Mouse (Mus musculus) MEL-GATA-1-ER (cell line): Measurements from ENCODE around the gene Lrrc36.

Source experiments
- DNase-seq: peaks from one replicate; pipeline ENCODE4 v3.0.0-alpha.2; 2012; ENCODE audit warnings: low read depth; ENCODE audit errors: extremely low read depth

Lrrc36 gene

DNA sequence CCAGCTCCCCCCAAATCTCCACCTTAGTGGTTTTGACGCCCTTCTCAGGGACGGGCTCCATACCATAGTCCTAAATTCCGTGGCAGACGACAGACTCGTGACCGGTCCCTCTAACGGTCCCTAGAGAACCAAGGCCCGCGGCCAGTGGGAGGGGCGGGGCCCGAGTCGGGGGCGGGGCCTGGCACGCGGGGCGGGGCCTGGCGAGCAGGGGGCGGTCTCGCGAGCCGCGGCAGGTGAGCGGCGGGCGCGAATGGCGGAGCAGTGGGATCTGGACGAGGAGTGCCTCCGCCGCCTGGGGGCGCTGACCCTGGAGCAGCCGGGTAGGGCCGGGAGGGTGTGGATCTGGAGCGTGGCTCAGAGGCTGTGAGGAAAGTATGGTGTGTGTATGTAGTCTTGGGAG, at the start of gene Lrrc36, which contains the start of gene Kctd19:
TSS of gene Lrrc36 (plus strand) at position 181 of the 400 bp plus-strand sequence.
TSS of gene Kctd19 (minus strand) at position 112 of the 400 bp plus-strand sequence.
- peak; percentile 20 for DNase-seq

DNA sequence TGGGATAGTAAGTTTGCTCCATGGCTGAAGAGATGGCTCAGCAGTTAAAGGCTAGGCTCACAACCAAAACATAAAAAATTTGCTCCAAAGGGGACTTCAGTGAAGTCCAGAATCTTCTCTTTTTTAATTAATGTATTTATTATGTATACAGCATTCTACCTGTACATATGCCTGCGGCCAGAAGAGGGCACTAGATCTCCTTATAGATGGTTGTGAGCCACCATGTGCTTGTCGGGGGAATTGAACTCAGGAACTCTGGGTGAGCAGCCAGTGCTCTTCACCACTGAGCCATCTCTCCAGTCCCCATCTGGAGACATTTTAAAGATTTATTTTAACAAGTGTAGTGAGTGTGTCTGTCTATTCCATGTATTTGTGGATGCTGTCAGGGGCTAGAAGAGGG, 46.3 kb upstream of the Lrrc36 start:
- DNase-seq, result peak; percentile 17

DNA sequence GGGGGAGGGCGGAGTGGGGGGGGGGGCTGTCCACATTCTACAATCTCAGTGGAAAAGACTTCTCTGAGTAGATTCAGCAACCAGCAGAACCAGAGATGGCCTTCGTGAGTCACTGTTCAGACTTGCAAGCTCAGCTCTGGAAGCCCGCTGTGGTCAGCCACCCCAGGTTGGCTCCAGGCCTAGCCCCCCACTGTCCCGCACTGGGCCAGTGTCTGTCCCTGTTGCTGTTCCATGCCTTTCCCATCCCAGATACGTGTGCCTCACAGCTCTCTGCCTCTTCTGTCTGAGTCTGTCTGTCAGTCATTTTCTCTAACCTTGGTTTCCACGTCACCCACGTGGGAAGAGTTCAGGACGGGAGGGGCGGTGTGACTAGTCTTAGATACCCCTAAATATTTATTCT, 40.9 kb upstream of the Lrrc36 start:
- DNase-seq, result no peak

DNA sequence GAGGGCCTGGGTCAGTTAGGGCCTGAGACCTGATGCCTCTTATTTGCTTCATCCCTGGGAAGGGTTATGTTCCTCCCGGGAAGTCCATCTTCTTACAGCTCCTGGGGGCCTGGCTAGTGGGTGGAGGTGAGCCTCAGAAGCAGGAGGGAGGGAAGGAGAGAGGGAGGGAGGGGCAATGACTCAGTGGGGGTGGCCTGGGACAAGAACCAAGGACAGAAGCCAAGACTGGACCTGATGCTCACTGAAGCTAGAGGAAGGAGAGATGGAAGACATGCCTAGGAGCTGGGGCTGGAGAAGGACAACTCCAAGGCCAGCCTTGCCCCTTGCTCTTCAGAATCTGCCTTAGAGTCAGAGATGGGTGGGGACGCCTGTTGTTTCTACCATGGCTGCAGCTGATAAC, 40.3 kb upstream of the Lrrc36 start, which contains the start of gene Plekhg4:
TSS of gene Plekhg4 (plus strand) at position 243 of the 400 bp plus-strand sequence.
- no peak for DNase-seq

DNA sequence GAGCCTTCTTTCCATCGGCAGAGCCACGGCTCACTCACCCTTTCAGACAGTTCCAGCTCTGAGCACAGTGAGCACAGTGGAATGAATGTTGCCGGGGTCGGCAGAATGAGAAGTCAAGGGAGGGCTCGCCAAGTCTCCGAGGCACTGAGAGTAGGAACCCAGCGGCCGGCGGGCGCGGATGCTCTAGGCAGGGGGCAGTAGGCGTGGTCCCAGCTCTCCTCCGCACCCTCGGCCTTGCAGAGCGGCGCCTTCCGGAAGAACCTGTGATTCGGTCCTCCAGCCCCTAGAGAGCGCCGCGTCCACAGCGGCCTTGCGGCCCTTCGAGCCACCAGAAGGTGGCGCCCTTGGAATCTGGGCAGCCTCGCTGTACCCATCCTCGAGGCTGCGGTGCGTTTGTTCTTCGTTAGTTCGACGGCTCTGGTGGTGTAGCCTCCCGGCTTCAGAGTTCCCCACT, 38.8 kb upstream of the Lrrc36 start:
- no peak for DNase-seq

DNA sequence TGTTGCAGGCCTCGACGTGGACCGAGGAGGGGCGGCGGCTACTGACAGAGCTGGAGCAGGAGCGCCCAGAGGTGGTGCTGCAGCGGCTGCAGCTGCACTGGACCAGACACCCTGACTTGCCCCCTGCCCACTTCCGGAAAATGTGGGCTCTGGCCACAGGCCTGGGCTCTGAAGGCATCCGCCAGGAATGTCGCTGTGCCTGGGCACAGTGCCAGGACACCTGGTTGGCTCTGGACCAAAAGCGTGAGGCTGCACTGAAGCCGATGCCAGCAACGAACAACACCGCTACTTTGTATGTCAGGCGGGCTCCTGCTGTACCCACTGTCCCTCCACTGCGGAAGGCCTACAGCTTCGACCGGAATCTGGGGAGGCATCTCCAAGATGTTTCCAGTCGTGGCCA, 34.7 kb upstream of the Lrrc36 start:
- no peak for DNase-seq

DNA sequence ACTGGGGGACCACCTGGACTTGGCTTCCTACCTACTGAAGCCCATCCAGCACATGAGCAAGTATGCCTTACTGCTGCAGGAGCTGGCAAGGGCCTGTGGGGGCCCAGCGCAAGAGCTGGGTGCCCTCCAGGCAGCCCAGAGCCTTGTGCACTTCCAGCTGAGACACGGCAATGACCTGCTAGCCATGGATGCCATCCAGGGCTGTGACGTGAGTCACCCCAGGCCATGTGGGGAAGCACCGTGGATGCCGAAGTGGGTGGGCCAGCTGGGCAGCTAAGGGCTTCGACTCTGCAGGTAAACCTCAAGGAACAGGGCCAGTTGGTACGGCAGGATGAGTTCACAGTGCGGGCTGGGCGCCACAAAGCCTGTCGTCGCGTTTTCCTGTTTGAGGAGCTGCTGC, 33.1 kb upstream of the Lrrc36 start:
- DNase-seq, result no peak

DNA sequence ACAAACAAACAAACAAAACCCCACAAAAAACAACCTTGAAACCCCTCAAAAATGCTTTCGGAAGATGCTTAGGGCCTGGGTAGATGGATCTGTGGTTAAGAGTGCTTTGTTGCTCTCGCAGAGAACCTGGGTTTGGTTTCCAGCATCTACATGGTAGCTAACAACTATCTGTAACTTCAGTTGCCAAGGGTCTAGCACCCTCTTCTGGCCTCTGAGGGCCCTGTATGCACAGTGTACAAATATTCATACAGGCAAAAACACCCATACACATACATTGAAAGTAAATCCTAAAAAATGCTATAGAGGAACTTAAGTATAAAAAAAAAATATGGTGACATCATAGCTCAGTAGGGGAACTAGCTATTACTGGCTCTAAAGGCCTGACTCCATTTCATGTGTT, 29.3 kb upstream of the Lrrc36 start:
- peak; percentile 6 for DNase-seq

DNA sequence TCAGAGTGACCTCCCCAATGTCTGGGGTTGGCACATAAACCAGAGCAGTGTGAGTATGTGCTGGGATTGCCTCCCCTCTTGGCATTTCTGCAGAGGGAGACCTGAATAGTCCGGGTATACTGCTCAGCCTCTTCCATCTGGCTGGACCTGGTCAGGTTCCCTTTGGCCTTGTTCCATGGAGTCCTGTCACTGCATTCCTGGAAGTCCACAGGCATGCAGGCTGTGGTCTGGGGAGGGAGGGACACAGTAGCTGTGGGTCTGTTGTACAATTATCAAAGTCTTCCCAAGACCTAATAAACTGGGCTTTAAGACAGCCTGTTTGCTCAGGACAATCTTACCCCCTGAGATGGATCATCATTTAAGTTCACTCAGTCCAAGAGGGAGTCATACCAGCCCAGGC, 26.2 kb upstream of the Lrrc36 start:
- DNase-seq, result no peak

DNA sequence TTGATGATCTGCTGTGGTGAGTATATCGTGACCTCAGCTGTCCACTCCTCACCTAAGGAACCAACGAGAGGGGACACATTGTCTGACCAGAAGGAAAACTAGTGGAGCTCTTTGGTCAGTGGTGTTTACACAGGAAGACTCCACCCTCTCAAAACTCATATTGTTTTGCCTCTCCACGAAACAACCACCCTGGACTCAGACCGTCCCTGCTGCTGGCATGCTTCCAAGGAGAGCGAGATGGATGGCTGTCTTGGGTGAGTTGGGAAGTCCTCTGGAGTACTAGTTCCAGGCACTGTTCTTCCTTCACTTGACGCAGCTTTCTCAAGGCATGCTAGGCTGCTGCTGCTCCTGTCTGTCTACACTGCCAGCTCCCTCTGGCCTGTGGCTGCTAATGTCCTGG, 24.3 kb upstream of the Lrrc36 start:
- DNase-seq, result no peak

DNA sequence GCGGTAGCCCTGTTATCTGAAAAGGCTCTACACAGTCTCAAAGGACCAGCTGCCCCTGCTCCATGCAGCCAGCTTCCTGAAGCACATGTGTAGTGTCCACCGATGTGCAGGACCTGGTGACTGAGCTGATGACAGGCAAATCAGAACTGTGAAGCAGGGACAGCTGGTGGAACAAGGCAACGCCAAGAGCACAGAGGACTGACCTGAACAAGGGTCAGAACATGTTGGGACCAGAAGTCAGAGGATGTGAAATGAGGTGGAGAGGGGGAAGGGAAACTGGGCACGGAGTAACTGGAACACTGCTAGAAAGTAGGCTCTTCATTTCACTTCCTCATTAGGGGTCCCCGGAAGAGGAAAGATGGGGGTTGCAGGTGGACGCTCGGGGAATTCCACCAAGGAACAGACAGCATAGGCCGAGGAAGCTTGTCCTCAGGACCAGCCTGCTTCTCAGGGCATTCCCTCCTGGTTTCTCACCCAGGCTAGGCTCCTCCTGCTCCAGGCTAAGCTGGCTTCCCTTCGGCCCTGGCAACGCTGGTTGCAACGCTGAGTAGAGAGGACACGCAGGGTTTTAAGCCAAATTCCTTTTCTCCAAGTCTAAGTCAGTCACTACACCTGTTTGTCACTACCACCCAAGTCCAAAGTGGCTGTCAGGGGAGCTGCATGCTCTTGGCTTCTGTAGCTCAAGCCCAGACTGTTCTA, 20.1 kb upstream of the Lrrc36 start:
- no peak for DNase-seq

DNA sequence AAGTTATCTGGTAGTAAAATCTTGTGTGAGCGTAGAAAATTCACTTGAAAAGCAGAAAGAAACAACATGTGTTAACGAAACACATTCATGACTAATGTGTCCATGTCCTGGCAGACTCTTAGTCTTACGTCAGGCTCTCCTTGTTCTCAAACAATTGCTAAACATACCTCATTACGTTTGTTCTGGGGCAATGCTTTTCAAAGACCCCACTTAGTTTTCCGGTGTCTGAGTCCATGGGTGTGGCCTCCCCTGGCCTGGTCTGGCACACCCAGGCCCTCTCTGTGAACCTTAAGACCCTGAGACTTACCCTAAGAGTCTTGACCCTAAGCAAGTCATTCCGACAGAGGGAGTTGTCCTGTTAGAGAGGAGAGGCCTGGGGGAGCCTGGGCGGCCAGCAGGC, 19.5 kb upstream of the Lrrc36 start:
- no peak for DNase-seq

DNA sequence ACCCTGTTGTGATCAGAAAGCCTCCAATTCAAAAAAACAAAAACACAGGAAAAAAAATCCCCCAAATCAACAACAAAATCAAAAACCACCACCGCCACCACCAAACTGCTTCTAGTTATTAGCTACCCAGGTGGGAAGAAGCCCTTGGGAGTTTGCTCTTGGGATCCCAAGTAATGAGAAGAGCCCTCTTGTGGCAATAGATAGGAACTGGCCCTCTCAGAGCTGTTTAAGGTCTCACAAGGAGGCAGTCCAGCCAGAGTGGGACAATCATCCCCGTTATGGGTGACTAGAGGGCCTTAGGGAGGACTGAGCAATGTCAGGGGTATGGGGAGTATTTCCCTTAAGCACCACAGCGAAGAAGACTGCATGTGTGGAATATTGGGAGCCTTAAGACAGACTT, 15.6 kb upstream of the Lrrc36 start:
- DNase-seq, result peak; percentile 39

DNA sequence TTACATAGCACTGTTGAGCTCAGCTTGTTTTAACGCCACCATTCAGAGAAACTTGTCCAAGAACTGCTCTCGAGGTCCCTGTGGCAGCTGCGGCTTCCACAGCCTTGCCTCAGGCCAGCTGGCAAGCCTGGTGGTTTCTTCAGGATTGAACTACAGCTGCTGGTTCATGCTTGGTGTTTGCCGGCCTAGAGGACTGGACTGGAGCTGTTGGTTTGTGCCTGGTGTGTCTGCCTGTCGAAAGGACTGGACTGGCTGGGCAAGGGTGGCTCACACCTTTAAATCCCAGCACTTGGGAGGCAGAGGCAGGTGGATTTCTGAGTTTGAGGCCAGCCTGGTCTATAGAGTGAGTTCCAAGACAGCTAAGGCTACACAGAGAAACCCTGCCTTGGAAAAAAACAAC, 13.4 kb upstream of the Lrrc36 start:
- DNase-seq, result no peak

DNA sequence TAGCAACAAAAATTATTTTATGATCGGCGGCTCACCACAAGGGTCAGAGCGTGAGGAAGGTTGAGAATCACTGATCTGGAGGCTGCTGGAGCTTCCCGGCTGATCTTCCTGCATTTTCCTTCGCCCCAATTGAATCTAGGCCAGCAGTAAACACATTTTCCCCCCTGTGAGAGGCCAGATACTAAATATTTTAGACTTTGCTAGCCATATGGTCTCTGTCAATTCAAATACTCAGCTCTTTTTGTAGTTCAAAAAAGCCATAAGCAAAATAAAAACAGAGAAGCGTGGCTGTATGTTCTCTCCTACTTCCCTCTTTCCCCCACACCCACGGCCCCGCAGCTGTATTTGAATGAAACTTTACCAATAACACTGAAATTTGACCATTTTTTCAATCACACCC, 9.9 kb upstream of the Lrrc36 start:
- no peak for DNase-seq

DNA sequence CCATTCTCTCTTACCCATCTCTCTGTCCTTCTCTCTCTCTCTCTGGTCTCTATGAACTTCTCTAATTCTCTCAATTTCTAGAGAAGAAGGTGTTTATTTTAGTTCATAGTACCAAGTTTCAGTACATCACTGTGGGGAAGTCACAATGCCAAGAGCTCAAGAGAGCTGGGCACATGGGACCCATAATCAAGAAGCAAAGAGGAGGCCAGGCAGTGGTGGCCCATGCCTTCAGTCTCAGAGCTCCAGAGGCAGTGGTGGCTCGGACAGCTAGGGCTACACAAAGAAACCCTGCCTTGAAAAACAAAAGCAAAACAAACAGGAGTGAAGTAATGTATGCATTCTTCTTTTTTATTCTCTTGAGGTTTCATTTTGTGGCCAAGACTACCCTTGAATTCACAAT, 8.9 kb upstream of the Lrrc36 start:
- no peak for DNase-seq

DNA sequence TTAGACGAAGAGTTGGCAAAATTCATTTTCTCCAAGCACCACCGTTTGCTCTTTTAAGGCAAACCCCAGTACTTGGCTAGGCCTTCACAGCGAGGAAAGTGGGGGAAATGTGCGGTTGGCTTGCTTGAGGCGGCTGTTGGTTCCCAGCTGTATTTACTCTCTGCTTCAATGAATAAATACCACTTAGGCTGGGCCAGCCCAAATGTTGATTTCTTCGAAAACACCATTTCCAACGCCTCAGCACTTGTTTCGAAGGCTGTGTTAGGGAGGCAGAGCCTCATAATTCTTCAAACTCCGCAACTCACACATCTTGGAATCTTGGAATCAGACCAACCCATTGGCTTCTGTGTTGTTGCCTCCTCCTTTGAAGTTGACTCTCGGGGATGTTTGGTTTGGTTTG, 7.0 kb upstream of the Lrrc36 start:
- no peak for DNase-seq

DNA sequence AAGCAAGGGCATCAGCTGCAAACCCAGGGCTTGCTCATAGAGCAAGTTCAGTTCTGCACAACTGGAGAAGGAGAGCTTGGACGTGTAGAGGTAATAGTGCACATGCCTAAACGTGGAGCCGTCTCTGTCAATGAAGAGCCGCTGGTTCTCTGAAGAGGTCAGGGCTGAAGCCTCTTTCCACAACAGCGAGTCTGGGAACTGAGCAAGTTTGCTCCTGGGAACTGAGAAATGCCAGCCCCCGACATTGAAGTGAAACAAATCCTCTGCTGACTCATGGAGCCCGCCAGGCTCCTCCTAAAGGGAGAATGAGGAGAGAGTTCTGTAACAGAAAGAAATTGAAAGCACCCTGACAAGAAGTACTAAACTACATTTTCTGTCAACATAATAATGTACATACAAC, 5.0 kb upstream of the Lrrc36 start:
- no peak for DNase-seq

DNA sequence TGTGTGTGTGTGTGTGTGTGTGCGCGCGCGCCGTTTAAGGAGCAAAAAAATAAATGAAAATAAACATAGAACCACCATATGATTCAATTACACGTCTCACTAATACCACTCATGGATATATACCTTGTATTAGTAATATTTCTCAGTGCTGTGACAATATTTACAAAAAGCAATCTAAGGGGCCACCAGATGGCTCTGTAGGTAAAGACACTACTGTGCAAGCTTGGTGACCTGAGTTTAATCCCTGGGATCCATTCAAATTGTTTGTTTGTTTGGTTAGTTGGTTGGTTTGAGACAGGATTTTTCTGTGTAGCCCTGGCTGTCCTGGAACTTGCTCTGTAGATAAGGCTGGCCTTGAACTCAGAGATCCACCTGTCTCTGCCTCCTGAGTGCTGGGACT, 3.4 kb upstream of the Lrrc36 start:
- DNase-seq, result no peak

DNA sequence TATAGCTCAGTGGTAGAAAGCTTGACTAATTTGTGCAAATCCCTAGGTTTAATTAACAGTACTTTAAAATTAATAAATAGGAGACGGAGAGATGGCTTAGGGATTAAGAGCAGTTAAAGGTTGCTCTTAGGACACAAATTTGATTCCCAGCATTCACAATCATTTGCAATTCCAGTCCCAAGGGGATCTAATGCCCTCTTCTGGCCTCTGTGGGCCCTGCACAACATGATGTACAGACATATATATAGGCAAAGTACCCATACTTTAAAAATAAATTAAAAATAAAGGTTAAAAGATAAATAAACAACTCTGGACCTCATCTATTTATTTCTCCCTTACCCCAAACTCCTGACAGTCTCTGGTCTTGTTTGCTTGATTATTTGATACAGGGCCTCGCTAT, 5.6 kb downstream of the Lrrc36 start:
- DNase-seq, result no peak

DNA sequence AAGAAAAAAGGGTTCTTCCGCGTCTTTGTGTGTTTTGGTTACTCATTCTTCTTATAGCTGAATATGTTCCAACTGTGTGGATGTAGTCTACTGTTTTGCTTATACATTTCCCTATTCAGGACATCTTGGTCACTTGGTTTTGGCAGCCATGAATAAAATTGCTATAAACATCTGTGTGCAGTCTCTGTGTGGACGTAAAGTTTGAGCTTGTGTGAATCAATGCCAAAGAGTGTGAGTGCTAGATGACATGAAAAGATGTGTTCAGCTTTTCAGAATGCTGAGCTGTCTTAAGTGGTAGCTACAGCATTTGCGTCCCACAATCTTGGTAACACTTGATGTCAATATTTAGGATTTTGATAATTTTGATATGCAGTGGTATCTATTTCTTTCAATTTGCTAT, 6.4 kb downstream of the Lrrc36 start:
- no peak for DNase-seq

DNA sequence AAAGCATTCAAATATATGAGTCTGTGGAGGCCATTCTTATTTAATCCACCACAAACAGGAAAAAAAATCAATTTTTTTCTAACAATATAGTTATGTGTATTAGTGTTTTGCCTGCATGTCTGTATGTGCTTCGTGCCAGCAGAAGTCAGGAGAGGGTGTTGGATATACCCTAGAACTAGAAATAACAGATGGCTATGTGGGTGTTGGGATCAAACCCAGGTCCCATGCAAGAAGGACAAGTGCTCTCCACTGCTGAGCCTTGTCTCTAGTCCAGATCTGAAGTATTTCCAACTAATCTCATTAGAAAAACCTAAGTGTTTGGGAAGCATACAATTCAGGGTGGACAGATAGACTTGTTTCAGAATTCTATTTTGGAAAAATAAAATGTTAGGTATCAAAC, 8.6 kb downstream of the Lrrc36 start:
- DNase-seq, result no peak

DNA sequence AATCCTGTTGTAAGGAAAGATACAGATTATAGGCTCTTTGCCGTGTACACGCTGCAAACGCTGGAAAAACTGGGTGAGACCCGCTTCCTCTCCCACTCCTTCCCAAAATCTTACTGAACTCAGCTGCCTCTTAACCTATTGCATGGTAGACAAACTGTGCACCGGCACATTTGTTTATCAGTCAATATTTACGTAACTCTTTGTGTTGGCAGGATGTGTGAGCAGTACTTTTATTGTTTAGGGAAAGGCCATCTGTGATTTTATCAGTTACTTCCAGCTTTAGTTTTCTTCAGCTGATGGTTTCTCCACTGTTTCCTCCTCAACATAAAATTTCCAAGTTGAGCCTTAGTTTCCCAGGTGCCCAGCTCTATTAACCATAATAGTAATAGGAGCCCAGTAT, 13.5 kb downstream of the Lrrc36 start:
- no peak for DNase-seq
